Mouse (Mus musculus) monocyte, adult 5-6 weeks (primary cell): Measurements from ENCODE around the gene Capza1. TPM values are rescaled to one million over a fixed set of nuclear protein-coding genes. Genes with fewer than 3 reads are reported as not detected.

Source experiments
- total RNA-seq: library from RNA; stranded (forward); fragments of 200-1000, 200-491, 200-594 nt; gene quantifications from 3 replicates; pipeline ENCODE4 v1.2.3, GENCODE M21; 2017

The Capza1 gene
- total RNA-seq, 1 experiment from 2014 or later, result 312 TPM

Other genes with a start within 250 kb of the Capza1 start
- 4.8 to 7.0 TPM (median 6.2 TPM) in 3 replicates for gene Slc16a1, start 225.8 kb downstream of the Capza1 start, total RNA-seq
- gene Ppm1j, start 83.4 kb downstream of the Capza1 start, total RNA-seq, result 29.4 to 78.1 TPM (median 44.9 TPM) in 3 replicates
- 0.32 to 4.9 TPM (median 1.9 TPM) in 3 replicates for gene Fam19a3, start 82.7 kb downstream of the Capza1 start, total RNA-seq
- 10.9 to 45.4 TPM (median 13.3 TPM) in 3 replicates for gene Rhoc, start 76.1 kb downstream of the Capza1 start, total RNA-seq
- 3.2 to 8.2 TPM (median 7.1 TPM) in 3 replicates for gene Mov10, start 45.9 kb downstream of the Capza1 start, total RNA-seq
- gene St7l, start 500 bp downstream of the Capza1 start, total RNA-seq, result 23.3 to 54.1 TPM (median 23.4 TPM) in 3 replicates
- gene Wnt2b, start 97.4 kb upstream of the Capza1 start, total RNA-seq, result not detected in 3 replicates
- 0.19 to 0.53 TPM in 2 of 3 replicates, not detected in the other for gene Cttnbp2nl, start 188.6 kb upstream of the Capza1 start, total RNA-seq
- not detected in 3 replicates for gene 4930564D02Rik, start 202.3 kb upstream of the Capza1 start, total RNA-seq